Mouse (Mus musculus): ENCODE results near the gene Vac14.

DNA sequence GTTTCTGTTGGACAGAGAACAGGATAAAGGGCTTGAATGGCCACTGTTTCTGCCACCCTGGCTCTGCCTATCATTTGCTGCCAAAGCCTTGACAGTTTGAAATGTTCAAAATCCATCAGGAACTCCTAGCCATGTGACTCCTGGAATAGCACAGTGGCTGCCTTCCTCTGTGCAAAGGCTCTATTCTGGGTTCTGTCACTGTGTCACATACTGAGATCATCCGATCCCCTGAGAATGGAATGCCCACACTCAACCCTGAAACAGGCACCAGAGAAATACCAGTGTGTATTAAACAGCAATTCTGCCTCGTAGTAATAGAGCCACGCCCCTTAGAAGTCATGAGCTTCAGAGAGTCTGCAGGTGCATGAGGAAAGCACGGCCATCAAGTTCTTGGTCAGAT is 33.5 kb downstream of the Vac14 start:
- TF ChIP-seq CTCF (IDR thresholded peaks at IDR 0.05; ENCODE audit: extremely low read depth, insufficient read length, insufficient replicate concordance, low read depth, low read length) (no peak), POLR2A (IDR thresholded peaks at IDR 0.05; ENCODE audit: low read depth, low read length) (no peak)

Measured in small intestine, adult 2 months (tissue).